Mouse (Mus musculus): ENCODE measurements around the gene Rdh16. TPM values are rescaled to one million over a fixed set of nuclear protein-coding genes. Genes with fewer than 3 reads are reported as not detected.
"Not testable (repeated sequence)": the region's sequence is repeated elsewhere in the genome, so short reads cannot be mapped to it uniquely, and the experiment has no call there.

Rdh16 gene
- polyA plus RNA-seq, 1 experiment from 2014 or later: 0.36 TPM

GRCm38 (mm10) chr10:127785411-127785810, 15.5 kb upstream of the Rdh16 start:
- H3K27me3 ChIP-seq; H3K4me3 ChIP-seq (replicated peaks); ATAC-seq (replicated peaks; ENCODE audit: low FRiP score); H3K4me1 ChIP-seq; H3K9me3 ChIP-seq (replicated peaks); H3K36me3 ChIP-seq; H3K9ac ChIP-seq; H3K27ac ChIP-seq; H3K4me2 ChIP-seq: not testable (repeated sequence)
- 93% methylated on average over 1 of the region's 1 CpGs for WGBS

- Histone ChIP-seq H3K27me3 (no peaks in the 10 kb centered on the region), H3K9ac (no peak overlapping the region), H3K27ac (no peak overlapping the region), H3K4me1 (no peaks in the 10 kb centered on the region), H3K9me3 (replicated peaks) (peaks cover 2% of the 10 kb centered on the region; the same call in 1 of the 2 replicates), H3K36me3 (no peaks in the 10 kb centered on the region), H3K4me3 (replicated peaks) (no peak overlapping the region), H3K4me2 (no peak overlapping the region)
- 0 out of 2 replicates have a peak, but pooled peaks have one; percentile 54 for ATAC-seq (replicated peaks; ENCODE audit: low FRiP score)
- 73% methylated on average over 1 of the region's 1 CpGs for WGBS
Observed at GRCm38 (mm10) chr10:127799295-127799694, 1.7 kb upstream of the Rdh16 start.

- Histone ChIP-seq H3K36me3 (no peaks in the 10 kb centered on the region), H3K4me2 (no peak overlapping the region), H3K9me3 (replicated peaks) (no peaks in the 10 kb centered on the region), H3K9ac (no peak overlapping the region), H3K27me3 (no peaks in the 10 kb centered on the region), H3K27ac (no peak overlapping the region), H3K4me1 (no peaks in the 10 kb centered on the region), H3K4me3 (replicated peaks) (no peak overlapping the region)
- WGBS: 90% methylated on average over 2 of the region's 2 CpGs
- ATAC-seq (replicated peaks; ENCODE audit: low FRiP score): no peak
Observed at GRCm38 (mm10) chr10:127801612-127802011, 660 bp downstream of the Rdh16 start.

GRCm38 (mm10) chr10:127802236-127802635, 1.3 kb downstream of the Rdh16 start:
- no peaks in the 10 kb centered on the region for H3K4me1 ChIP-seq
- H3K9ac ChIP-seq: no peak overlapping the region
- no peaks in the 10 kb centered on the region for H3K9me3 ChIP-seq (replicated peaks)
- WGBS: 79% methylated on average over 5 of the region's 5 CpGs
- no peak overlapping the region for H3K4me3 ChIP-seq (replicated peaks)
- H3K36me3 ChIP-seq: no peaks in the 10 kb centered on the region
- H3K27me3 ChIP-seq: no peaks in the 10 kb centered on the region
- H3K27ac ChIP-seq: no peak overlapping the region
- ATAC-seq (replicated peaks; ENCODE audit: low FRiP score): no peak
- H3K4me2 ChIP-seq: no peak overlapping the region

GRCm38 (mm10) chr10:127804416-127804815, 3.5 kb downstream of the Rdh16 start:
- no peak for ATAC-seq (replicated peaks; ENCODE audit: low FRiP score)
- no peak overlapping the region for H3K9ac ChIP-seq
- no peak overlapping the region for H3K27ac ChIP-seq
- H3K27me3 ChIP-seq: no peaks in the 10 kb centered on the region
- H3K36me3 ChIP-seq: no peaks in the 10 kb centered on the region
- no peaks in the 10 kb centered on the region for H3K9me3 ChIP-seq (replicated peaks)
- no peak overlapping the region for H3K4me2 ChIP-seq
- no peaks in the 10 kb centered on the region for H3K4me1 ChIP-seq
- WGBS: 66% methylated on average over 7 of the region's 7 CpGs
- no peak overlapping the region for H3K4me3 ChIP-seq (replicated peaks)

- H3K9ac ChIP-seq: no peak overlapping the region
- no peaks in the 10 kb centered on the region for H3K4me1 ChIP-seq
- H3K36me3 ChIP-seq: no peaks in the 10 kb centered on the region
- 0 out of 2 replicates have a peak, but pooled peaks cover 2% of the 10 kb centered on the region for H3K9me3 ChIP-seq (replicated peaks)
- ATAC-seq (replicated peaks; ENCODE audit: low FRiP score): no peak
- H3K27me3 ChIP-seq: no peaks in the 10 kb centered on the region
- no peak overlapping the region for H3K4me3 ChIP-seq (replicated peaks)
- H3K27ac ChIP-seq: no peak overlapping the region
- no peak overlapping the region for H3K4me2 ChIP-seq
Observed at GRCm38 (mm10) chr10:127815888-127816287, 14.9 kb downstream of the Rdh16 start.

- H3K9ac ChIP-seq; ATAC-seq (replicated peaks; ENCODE audit: low FRiP score); H3K4me2 ChIP-seq; H3K27me3 ChIP-seq; H3K4me1 ChIP-seq; H3K27ac ChIP-seq; H3K4me3 ChIP-seq (replicated peaks); H3K36me3 ChIP-seq; H3K9me3 ChIP-seq (replicated peaks): not testable (repeated sequence)
- WGBS: 75% methylated on average over 4 of the region's 4 CpGs
Observed at GRCm38 (mm10) chr10:127817268-127817910, 16.4 kb downstream of the Rdh16 start.

GRCm38 (mm10) chr10:127821806-127822205, 20.9 kb downstream of the Rdh16 start:
- H3K4me1 ChIP-seq; H3K27ac ChIP-seq; H3K4me3 ChIP-seq (replicated peaks); H3K27me3 ChIP-seq; H3K9ac ChIP-seq; ATAC-seq (replicated peaks; ENCODE audit: low FRiP score); H3K9me3 ChIP-seq (replicated peaks); H3K4me2 ChIP-seq; H3K36me3 ChIP-seq: not testable (repeated sequence)
- WGBS: 83% methylated on average over 2 of the region's 2 CpGs

- no peak for ATAC-seq (replicated peaks; ENCODE audit: low FRiP score)
- WGBS: 82% methylated on average over 6 of the region's 6 CpGs
Observed at GRCm38 (mm10) chr10:127825386-127825785, 24.4 kb downstream of the Rdh16 start.

GRCm38 (mm10) chr10:127829121-127829520, 28.2 kb downstream of the Rdh16 start:
- Histone ChIP-seq H3K4me1 (no peaks in the 10 kb centered on the region), H3K4me2 (no peak overlapping the region), H3K9ac (no peak overlapping the region), H3K9me3 (replicated peaks) (no peaks in the 10 kb centered on the region), H3K27ac (no peak overlapping the region), H3K27me3 (no peaks in the 10 kb centered on the region), H3K36me3 (no peaks in the 10 kb centered on the region), H3K4me3 (replicated peaks) (no peak overlapping the region)
- no peak for ATAC-seq (replicated peaks; ENCODE audit: low FRiP score)
- 74% methylated on average over 3 of the region's 3 CpGs for WGBS

More at GRCm38 (mm10) chr10:127825386-127825785, 24.4 kb downstream of the Rdh16 start:
- Histone ChIP-seq H3K4me3 (replicated peaks) (no peak overlapping the region), H3K9me3 (replicated peaks) (0 out of 2 replicates have a peak, but pooled peaks cover 3% of the 10 kb centered on the region), H3K4me2 (no peak overlapping the region), H3K4me1 (no peaks in the 10 kb centered on the region), H3K9ac (no peak overlapping the region), H3K36me3 (no peaks in the 10 kb centered on the region), H3K27me3 (no peaks in the 10 kb centered on the region), H3K27ac (no peak overlapping the region)

- not testable (repeated sequence) for H3K9ac ChIP-seq; H3K9me3 ChIP-seq (replicated peaks); ATAC-seq (replicated peaks; ENCODE audit: low FRiP score); H3K4me3 ChIP-seq (replicated peaks); H3K4me1 ChIP-seq; H3K4me2 ChIP-seq; H3K36me3 ChIP-seq; H3K27me3 ChIP-seq
- 0 out of 2 replicates have a peak overlapping the region, but pooled peaks have one; percentile 3 for H3K27ac ChIP-seq
- WGBS: 90% methylated on average over 1 of the region's 1 CpGs
Observed at GRCm38 (mm10) chr10:127834186-127834585, 33.2 kb downstream of the Rdh16 start.

- Histone ChIP-seq H3K4me1 (peaks cover 5% of the 10 kb centered on the region; the same call in 1 of the 2 replicates), H3K27ac (peak overlapping the region; percentile 86), H3K4me3 (replicated peaks) (no peak overlapping the region), H3K9ac (no peak overlapping the region), H3K36me3 (no peaks in the 10 kb centered on the region), H3K9me3 (replicated peaks) (no peaks in the 10 kb centered on the region), H3K27me3 (no peaks in the 10 kb centered on the region), H3K4me2 (no peak overlapping the region)
- no peak for ATAC-seq (replicated peaks; ENCODE audit: low FRiP score)
- WGBS: 60% methylated on average over 5 of the region's 5 CpGs
Observed at GRCm38 (mm10) chr10:127835292-127835691, 34.3 kb downstream of the Rdh16 start.

GRCm38 (mm10) chr10:127837793-127838192, 36.8 kb downstream of the Rdh16 start:
- not testable (repeated sequence) for H3K27me3 ChIP-seq; H3K4me1 ChIP-seq; H3K9me3 ChIP-seq (replicated peaks); H3K36me3 ChIP-seq; H3K4me2 ChIP-seq; ATAC-seq (replicated peaks; ENCODE audit: low FRiP score); H3K27ac ChIP-seq; H3K9ac ChIP-seq; H3K4me3 ChIP-seq (replicated peaks)
- 85% methylated on average over 5 of the region's 5 CpGs for WGBS
